Mouse (Mus musculus): Measurements from ENCODE around the gene Samt2. TPM values are rescaled to one million over a fixed set of nuclear protein-coding genes. Genes with fewer than 3 reads are reported as not detected.
"Not testable (repeated sequence)": the region's sequence is repeated elsewhere in the genome, so short reads cannot be mapped to it uniquely, and the experiment has no call there.

Gene Samt2
- total RNA-seq (2021) (not detected), polyA plus RNA-seq (2012; rRNA removed) (not detected in 2 replicates)
- long read RNA-seq: 0 reads

DNA sequence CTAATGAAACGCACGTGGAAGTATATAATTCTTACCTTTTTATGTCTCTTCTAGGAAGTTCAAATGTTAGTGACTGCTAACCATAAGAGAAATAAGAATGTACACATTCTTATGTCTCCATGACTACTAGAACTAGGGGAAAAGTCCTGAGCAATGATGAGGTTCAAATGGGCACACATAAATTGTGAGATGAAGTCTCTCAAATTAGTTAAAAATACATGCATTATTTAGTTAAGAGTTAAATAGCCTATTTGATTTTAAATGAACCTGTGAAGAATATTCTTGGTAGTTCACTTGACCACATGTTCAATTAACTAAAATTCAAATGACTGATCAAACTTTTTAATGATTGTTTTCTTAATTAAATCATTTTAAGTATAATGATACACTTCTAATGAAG, at the start of gene Samt2:
Samt2 (minus strand) TSS at position 101 of the 400 bp plus-strand sequence.
- 71% methylated on average over 2 of the region's 2 CpGs for WGBS
- H3K36me3 ChIP-seq (ENCODE audit: control insufficient read depth, insufficient read depth, low read length); H3K4me3 ChIP-seq; H3K9ac ChIP-seq (ENCODE audit: low read depth, low read length); DNase-seq; intact Hi-C loops (cut with DNase I); H3K79me2 ChIP-seq (replicated peaks; ENCODE audit: control insufficient read depth, insufficient read depth, low read length); H3K27me3 ChIP-seq (ENCODE audit: control insufficient read depth, insufficient read depth, low read length); H3K4me1 ChIP-seq (ENCODE audit: control insufficient read depth, insufficient read depth, low read length); H3K27ac ChIP-seq: not testable (repeated sequence)

Other genes starting within 250 kb of the Samt2 start
- gene 4930524N10Rik, start 236.0 kb downstream of the Samt2 start, total RNA-seq (2021): not detected
- not detected in 2 replicates for gene 4930524N10Rik, start 236.0 kb downstream of the Samt2 start, polyA plus RNA-seq (2012; rRNA removed)
- not detected for gene Samt4, start 97.4 kb downstream of the Samt2 start, total RNA-seq (2021)
- not detected in 2 replicates for gene Samt4, start 97.4 kb downstream of the Samt2 start, polyA plus RNA-seq (2012; rRNA removed)

All from heart, adult 2 months (tissue).